Mouse (Mus musculus) neural tube, embryonic 15.5 days (tissue): ENCODE measurements around the gene Dennd2a. TPM values are rescaled to one million over a fixed set of nuclear protein-coding genes. Genes with fewer than 3 reads are reported as not detected.

ENCODE experiments used
- ATAC-seq: fragments of 200-750 bp; cut with Nextera tagmentation; 2 replicates; pipeline ENCODE4 v1.8.0; 2017; ENCODE audit warnings: mild to moderate bottlenecking, moderate TSS enrichment, moderate library complexity; ENCODE audit not compliant: low FRiP score
- H3K27ac ChIP-seq: fragments of 300-500 bp; sonication (generic); replicated peaks from 2 replicates; pipeline ENCODE4 v1.5.1; 2015; ENCODE audit warnings: mild to moderate bottlenecking, inconsistent platforms
- H3K27me3 ChIP-seq: fragments of 300-500 bp; sonication (generic); replicated peaks from 2 replicates; pipeline ENCODE4 v1.6.1; 2015; ENCODE audit warnings: inconsistent platforms
- H3K36me3 ChIP-seq: fragments of 300-500 bp; sonication (generic); 2 replicates; pipeline ENCODE4 v1.6.1; 2015; ENCODE audit warnings: inconsistent platforms
- H3K4me1 ChIP-seq: fragments of 300-500 bp; sonication (generic); 2 replicates; pipeline ENCODE4 v1.6.1; 2015; ENCODE audit warnings: inconsistent platforms
- H3K4me2 ChIP-seq: fragments of 300-500 bp; sonication (generic); 2 replicates; pipeline ENCODE4 v1.6.1; 2015; ENCODE audit warnings: inconsistent platforms, mild to moderate bottlenecking, moderate library complexity
- H3K4me3 ChIP-seq: fragments of 300-500 bp; sonication (generic); replicated peaks from 2 replicates; pipeline ENCODE4 v1.5.1; 2015; ENCODE audit warnings: mild to moderate bottlenecking, inconsistent platforms
- H3K9ac ChIP-seq: fragments of 300-500 bp; sonication (generic); replicated peaks from 2 replicates; pipeline ENCODE4 v1.6.1; 2015; ENCODE audit warnings: mild to moderate bottlenecking, inconsistent platforms
- H3K9me3 ChIP-seq: fragments of 300-500 bp; sonication (generic); replicated peaks from 2 replicates; pipeline ENCODE4 v1.6.1; 2016; ENCODE audit warnings: inconsistent platforms
- WGBS: fragments of 180-500 bp; shearing (Covaris S2); methylation state at CpG from one replicate; pipeline ENCODE4 v1.1.7; 2015; ENCODE audit warnings: mixed read lengths; 5-methylcytosine and 5-hydroxymethylcytosine counted together
- polyA plus RNA-seq: library from polyadenylated mRNA; unstranded; fragments of >200 nt; fragmentation: Nextera tagmentation; extraction: Ambion mirVana; gene quantifications from 2 replicates; pipeline ENCODE4 v1.2.1, GENCODE M21; 2015

The Dennd2a gene
- polyA plus RNA-seq, 1 experiment from 2014 or later = 14.8 TPM

DNA sequence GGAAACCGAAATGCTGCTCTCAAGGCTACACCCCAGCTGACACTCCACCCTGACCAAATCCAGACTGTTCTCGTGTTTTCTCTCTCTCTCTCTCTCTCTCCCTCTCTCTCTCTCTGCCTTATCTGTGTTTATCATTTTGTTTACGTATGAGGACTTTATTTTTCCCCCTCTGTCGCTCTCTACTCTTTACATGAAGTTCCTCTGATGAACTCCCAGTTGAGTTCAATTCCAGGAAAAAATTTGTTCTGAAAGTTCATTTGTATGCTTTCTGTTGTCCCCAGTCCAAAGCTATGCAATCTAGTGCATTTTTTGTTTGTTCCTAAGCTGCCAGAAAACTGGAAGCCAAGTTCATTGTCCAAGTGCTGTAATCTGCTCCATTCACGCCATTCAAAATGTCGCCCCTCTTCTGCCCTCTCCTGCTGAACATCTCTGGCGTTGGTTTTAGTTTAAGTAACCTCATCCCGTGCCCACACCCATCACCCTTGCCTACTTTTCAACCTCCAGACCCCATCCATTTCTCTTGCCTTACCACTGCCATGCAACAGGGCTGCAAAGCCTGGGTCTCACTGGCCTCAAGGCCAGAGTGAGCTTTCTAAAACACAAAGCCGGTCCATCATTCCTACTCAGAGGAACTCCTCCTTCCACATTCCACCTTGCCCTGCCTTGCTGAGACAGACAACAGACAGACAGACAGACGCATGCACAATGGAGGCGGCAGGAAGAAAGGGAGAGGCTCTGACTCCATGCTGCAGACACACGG, 2.6 kb downstream of the Dennd2a start:
- Histone ChIP-seq H3K27me3 (no peaks in the 10 kb centered on the region), H3K4me2 (peak overlapping the region; percentile 57), H3K4me1 (peaks cover 47% of the 10 kb centered on the region), H3K9ac (peak overlapping the region; percentile 28; the same call in 1 of the 2 replicates), H3K36me3 (no peaks in the 10 kb centered on the region), H3K27ac (peak overlapping the region; percentile 45), H3K9me3 (no peaks in the 10 kb centered on the region), H3K4me3 (peak overlapping the region; percentile 68; the same call in 1 of the 2 replicates)
- ATAC-seq = no peak
- 57% methylated on average over 12 of the region's 12 CpGs for WGBS

DNA sequence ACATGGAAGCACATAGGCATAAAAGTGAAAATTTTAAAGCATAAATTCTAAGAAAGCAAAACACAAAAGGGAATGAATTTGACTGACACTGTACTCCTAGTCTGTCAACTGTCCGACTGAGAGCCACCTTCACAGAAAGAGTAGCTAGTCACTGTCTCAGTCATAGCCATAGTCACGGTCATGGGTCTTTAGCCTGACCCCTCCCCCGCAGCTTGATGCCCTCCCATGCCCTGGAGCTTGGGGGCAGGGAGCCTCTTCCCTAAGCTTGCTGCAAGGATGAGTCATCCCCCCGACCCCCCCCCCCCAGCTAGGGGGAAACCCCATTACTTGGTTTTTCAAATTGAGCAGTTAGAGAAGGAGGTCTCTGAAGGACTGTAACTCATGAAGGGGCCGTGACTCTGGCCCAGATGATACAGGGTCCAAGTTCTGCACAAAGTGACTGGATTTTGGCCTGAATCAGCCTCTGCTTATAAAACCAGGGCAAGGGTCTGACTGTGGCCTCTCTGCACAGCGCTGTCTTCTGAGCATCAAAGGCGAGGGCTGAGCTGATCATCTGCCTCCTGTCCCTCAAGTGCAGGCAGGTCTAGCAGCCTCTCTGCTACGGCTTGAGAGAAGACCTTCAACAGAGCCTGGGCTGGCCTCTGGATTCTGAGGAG, 5.6 kb downstream of the Dennd2a start:
- Histone ChIP-seq H3K36me3 (no peaks in the 10 kb centered on the region), H3K27me3 (no peaks in the 10 kb centered on the region), H3K9ac (no peak overlapping the region), H3K4me1 (peaks cover 45% of the 10 kb centered on the region), H3K9me3 (no peaks in the 10 kb centered on the region), H3K4me2 (no peak overlapping the region), H3K4me3 (no peak overlapping the region), H3K27ac (no peak overlapping the region)
- ATAC-seq = no peak
- 60% methylated on average over 8 of the region's 8 CpGs for WGBS

DNA sequence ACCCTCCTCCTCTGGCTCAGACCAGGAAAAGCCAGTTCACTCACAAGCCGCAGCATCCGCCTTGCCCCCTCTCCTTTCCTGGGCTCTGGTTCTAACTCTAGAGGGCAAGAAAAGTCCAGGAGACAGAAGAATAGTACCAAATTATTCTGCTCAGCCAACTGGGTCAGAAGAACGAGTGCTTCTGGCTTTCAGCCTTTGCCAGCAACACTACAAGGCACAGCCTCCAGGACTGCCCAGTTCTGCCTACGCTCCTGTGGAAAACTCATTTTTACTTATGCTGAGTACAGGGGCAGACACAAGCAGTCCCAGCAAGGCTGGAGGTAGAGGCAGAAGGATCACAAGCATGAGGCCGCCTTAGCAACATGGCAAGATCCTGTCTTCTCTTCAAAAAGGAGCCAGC, 9.6 kb downstream of the Dennd2a start:
- ATAC-seq = no peak
- no peaks in the 10 kb centered on the region for H3K36me3 ChIP-seq
- H3K9ac ChIP-seq = no peak overlapping the region
- no peak overlapping the region for H3K4me2 ChIP-seq
- H3K27me3 ChIP-seq = no peaks in the 10 kb centered on the region
- peaks cover 43% of the 10 kb centered on the region for H3K4me1 ChIP-seq
- 69% methylated on average over 5 of the region's 5 CpGs for WGBS
- H3K4me3 ChIP-seq = no peak overlapping the region
- peak overlapping the region; percentile 37; the same call in 1 of the 2 replicates for H3K27ac ChIP-seq
- no peaks in the 10 kb centered on the region for H3K9me3 ChIP-seq

DNA sequence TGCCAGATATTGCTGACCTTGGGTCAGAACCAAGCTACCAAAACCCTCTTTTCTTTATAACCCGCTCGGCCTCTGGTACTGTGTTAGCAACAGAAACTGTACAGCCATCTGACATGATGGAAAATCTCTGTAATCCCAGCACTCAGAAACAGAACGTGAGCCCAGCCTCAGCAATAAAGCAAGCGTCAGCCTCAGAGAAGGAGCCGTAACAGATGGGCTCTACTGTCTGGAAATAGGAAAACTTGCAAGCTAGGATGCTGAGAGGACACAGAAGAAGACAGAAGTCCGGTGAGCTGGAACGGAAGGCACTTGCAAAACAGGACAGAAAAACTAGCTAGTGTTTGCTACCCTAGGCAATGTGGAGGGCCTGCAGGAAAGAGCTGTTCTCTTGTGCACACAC, 12.2 kb downstream of the Dennd2a start:
- no peak overlapping the region for H3K27ac ChIP-seq

DNA sequence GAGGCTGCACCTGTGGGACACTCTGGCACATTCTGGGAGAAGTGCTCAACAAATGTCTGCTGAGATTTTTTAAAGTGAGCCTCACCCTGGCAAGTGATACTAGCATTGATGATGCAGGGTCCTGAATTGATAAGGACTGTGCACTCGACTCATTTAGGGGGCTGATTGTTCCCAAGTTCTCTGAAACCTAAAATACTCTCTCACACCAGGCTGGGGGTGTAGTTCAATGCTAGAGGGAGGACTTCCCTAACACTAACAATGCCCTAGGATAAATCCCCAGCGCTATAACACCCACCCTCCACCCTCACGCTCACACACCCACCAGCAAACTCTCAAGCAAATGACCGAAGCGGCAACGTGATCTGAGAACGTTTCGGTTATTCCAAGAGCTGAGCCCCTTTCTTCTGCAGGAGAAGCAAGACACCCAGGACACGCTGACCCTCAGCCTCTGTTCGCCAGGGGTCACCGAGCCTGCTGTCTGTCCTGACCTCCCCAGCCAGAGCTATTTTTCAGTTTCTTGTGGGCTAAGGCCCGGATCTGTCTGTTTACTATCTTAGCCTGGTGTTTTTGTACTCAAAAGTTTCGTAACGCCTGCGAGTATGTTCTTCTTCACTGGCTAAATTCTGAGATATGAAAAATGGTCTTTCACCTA, 13.8 kb downstream of the Dennd2a start:
- 27% methylated on average over 15 of the region's 15 CpGs for WGBS
- H3K9ac ChIP-seq = no peak overlapping the region
- no peak overlapping the region for H3K4me3 ChIP-seq
- H3K27ac ChIP-seq = peak overlapping the region; percentile 51
- peaks cover 67% of the 10 kb centered on the region for H3K4me1 ChIP-seq
- no peaks in the 10 kb centered on the region for H3K36me3 ChIP-seq
- H3K4me2 ChIP-seq = no peak overlapping the region; the same call in 1 of the 2 replicates
- no peaks in the 10 kb centered on the region for H3K9me3 ChIP-seq
- H3K27me3 ChIP-seq = no peaks in the 10 kb centered on the region
- ATAC-seq = no peak

More for the DNA sequence above, 12.2 kb downstream of the Dennd2a start:
- H3K27me3 ChIP-seq = no peaks in the 10 kb centered on the region
- H3K9ac ChIP-seq = no peak overlapping the region
- no peaks in the 10 kb centered on the region for H3K36me3 ChIP-seq
- no peak overlapping the region for H3K4me3 ChIP-seq
- 78% methylated on average over 7 of the region's 7 CpGs for WGBS
- peaks cover 52% of the 10 kb centered on the region for H3K4me1 ChIP-seq
- no peak for ATAC-seq
- no peak overlapping the region for H3K4me2 ChIP-seq
- no peaks in the 10 kb centered on the region for H3K9me3 ChIP-seq

DNA sequence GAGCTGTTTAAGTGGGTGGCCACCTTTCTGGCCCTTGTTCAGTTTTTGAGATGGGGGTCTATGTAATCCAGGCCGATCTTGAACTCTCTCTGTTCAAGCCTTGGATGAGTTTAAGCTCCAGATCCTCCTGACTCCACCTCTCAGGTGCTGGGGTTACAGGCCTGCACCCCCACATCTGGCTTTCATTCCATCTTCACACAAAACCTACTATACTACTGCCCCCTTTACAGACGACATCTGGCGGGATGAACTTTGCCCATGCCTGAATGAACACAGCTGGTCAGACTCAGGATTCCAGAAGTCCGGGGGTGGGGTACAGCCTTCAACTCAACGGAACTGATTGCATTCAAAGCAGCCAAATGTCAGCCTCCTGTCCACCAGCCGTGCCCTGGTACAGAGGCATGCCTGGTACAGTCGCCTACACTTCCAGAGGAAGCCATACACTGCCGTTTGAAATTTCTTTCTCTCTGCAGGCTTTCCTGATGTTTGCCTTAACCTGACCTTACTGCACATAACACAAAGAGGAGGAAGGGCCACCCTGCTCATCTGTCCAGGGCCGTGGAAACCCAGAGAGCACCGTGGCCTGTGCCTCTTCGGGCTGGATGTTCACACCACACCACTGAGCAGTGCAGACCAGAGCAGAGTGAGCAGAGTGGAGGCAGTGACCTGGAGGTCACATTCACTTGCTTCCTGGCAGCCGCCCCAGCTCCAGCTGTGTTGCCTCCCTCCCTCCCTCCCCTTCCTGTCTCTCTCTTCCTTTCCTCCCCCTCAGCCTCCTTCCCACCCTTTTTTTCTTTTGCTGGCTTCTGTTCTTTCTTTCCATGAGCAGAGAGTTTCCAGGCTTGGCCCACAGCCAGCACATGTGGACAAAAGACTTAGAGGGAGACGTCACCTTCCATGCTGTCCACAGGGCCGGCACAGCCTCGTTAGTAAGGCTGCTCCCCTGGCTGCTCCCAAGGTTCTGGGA, 14.8 kb downstream of the Dennd2a start:
- Histone ChIP-seq H3K27ac (peak overlapping the region; percentile 51), H3K9me3 (no peaks in the 10 kb centered on the region), H3K9ac (no peak overlapping the region), H3K36me3 (no peaks in the 10 kb centered on the region), H3K4me3 (no peak overlapping the region), H3K4me1 (peaks cover 71% of the 10 kb centered on the region), H3K4me2 (no peak overlapping the region; the same call in 1 of the 2 replicates), H3K27me3 (no peaks in the 10 kb centered on the region)
- 18% methylated on average over 15 of the region's 15 CpGs for WGBS
- ATAC-seq = peak; percentile 60

DNA sequence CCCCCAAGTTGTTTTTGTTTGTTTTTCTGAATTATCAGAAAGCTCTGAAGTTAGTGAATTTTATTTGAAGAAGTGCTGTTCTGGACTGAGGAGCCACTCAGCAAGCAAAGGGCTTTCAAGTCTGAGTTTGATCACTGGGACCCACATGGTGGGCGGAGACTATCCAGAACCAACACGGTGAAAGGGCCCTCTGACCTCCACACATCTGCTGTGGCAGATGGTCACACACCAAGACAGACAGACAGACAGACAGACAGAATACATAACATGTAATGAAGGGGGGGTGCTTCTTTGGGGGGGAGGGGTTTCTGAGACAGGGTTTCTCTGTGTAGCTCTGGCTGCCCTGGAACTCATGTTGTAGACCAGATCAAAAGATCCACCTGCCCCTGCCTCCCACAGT, 17.1 kb downstream of the Dennd2a start:
- no peak overlapping the region for H3K4me2 ChIP-seq
- WGBS = 43% methylated on average over 2 of the region's 2 CpGs
- no peaks in the 10 kb centered on the region for H3K27me3 ChIP-seq
- no peak overlapping the region for H3K9ac ChIP-seq
- peak overlapping the region; percentile 72 for H3K27ac ChIP-seq
- no peak overlapping the region for H3K4me3 ChIP-seq
- no peak for ATAC-seq
- H3K9me3 ChIP-seq = no peaks in the 10 kb centered on the region
- no peaks in the 10 kb centered on the region for H3K36me3 ChIP-seq
- H3K4me1 ChIP-seq = peaks cover 59% of the 10 kb centered on the region

DNA sequence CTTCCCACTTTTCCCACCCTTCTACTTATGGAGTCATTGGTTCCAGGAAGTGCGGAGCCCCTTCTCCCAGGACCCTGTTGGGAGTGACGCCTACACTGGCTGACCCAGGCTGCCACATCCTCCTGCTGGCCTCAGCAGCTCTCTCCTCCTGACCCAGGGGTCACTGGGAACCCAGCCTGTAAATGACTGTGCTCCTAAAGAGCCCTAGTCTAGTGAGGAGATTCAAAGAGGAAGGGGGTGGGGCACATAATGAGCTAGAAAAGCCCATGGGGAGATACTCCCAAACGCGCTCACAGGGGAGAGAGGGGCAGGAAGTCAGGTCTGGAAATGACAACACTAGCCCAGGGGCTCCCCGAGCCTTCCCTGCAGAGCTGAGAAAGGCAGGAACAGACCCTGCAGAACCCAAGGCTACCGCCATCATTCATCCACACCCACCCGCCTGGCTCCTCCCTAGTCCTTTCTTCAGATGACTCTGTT, 17.9 kb downstream of the Dennd2a start:
- Histone ChIP-seq H3K4me1 (peaks cover 53% of the 10 kb centered on the region), H3K9ac (no peak overlapping the region), H3K27ac (peak overlapping the region; percentile 72), H3K9me3 (no peaks in the 10 kb centered on the region), H3K4me2 (peak overlapping the region; percentile 44), H3K36me3 (no peaks in the 10 kb centered on the region), H3K27me3 (no peaks in the 10 kb centered on the region), H3K4me3 (no peak overlapping the region)
- 13% methylated on average over 7 of the region's 7 CpGs for WGBS
- peak; percentile 46 for ATAC-seq

DNA sequence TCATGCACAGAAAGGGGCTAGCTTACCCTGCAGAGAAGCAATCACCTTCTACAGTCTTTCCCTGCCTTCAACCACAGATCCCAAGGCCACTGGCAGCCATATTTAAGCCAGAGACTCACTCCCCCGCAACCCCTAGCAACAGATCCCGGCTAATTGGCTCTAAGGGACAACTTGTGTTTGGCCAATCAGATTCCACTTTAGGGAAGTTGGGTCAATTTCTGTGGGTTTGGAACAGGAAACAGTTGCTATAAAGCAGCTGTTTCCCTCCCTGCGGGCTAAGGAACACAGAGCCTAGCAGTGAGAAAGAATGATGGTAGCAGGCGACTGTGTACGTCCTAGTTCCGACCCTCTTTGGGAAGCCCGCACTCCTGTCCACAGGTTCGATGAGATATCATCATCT, 19.4 kb downstream of the Dennd2a start:
- Histone ChIP-seq H3K4me1 (peaks cover 38% of the 10 kb centered on the region), H3K27me3 (no peaks in the 10 kb centered on the region), H3K4me3 (no peak overlapping the region), H3K27ac (no peak overlapping the region), H3K4me2 (no peak overlapping the region), H3K9me3 (no peaks in the 10 kb centered on the region), H3K36me3 (no peaks in the 10 kb centered on the region), H3K9ac (no peak overlapping the region)
- ATAC-seq = no peak
- 69% methylated on average over 8 of the region's 8 CpGs for WGBS

DNA sequence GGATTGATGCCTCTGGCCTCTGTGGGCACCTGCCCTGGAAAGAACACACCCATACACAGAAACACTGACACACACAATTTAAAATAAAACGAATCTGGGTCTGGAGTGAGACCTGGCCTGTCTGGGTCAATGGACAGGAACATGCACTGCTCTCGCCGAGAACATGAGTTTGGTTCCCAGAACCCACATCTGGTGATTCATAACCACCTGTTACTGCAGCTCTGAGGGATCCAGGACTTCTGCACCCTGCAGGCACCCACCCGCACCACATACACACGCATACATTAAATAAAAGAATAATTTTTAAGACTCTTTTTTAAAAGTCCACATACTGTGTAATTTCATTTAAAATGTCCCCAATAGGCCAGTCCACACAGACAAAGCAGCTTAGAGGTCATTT, 20.4 kb downstream of the Dennd2a start:
- H3K4me1 ChIP-seq = peaks cover 29% of the 10 kb centered on the region
- no peaks in the 10 kb centered on the region for H3K36me3 ChIP-seq
- H3K27me3 ChIP-seq = no peaks in the 10 kb centered on the region
- H3K9ac ChIP-seq = no peak overlapping the region
- H3K27ac ChIP-seq = no peak overlapping the region
- WGBS = 93% methylated on average over 5 of the region's 5 CpGs
- no peak overlapping the region for H3K4me2 ChIP-seq
- no peak for ATAC-seq
- no peaks in the 10 kb centered on the region for H3K9me3 ChIP-seq
- H3K4me3 ChIP-seq = no peak overlapping the region

DNA sequence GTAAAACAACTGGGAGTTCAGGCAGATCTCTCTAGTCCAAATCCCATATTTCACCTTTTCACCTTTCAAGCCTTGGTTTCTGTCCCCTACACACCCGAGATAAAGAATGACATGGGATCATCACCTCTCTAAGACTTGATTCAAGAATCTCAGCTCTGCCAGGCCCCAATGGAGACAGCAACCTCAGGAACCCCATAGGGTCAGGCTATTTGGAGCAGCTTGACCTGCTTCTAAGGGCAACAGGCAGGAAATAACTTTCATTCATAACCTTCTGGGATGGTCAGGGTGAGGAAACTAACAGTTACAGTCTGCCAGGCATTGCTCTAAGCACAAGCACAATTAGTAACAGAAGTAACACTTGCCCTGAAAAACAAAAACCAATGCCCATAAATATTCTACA, 21.0 kb downstream of the Dennd2a start:
- H3K27ac ChIP-seq = no peak overlapping the region
- H3K4me2 ChIP-seq = no peak overlapping the region

More for the DNA sequence above, 21.0 kb downstream of the Dennd2a start:
- WGBS = 70% methylated on average over 1 of the region's 1 CpGs
- ATAC-seq = no peak
- Histone ChIP-seq H3K9me3 (no peaks in the 10 kb centered on the region), H3K4me1 (peaks cover 28% of the 10 kb centered on the region), H3K9ac (no peak overlapping the region), H3K27me3 (no peaks in the 10 kb centered on the region), H3K4me3 (no peak overlapping the region), H3K36me3 (no peaks in the 10 kb centered on the region)
